Mouse (Mus musculus): ENCODE measurements at regions not wholly inside any gene's neighbourhood (a gene's known extent, or its start where the extent isn't known, plus 50 kb on each side); places are given as distances from the start of the nearest gene placed in this dataset.

- 76% methylated on average over 7 of the region's 7 CpGs for WGBS
- no peak for ATAC-seq
- no peak overlapping the region for H3K27ac ChIP-seq (ENCODE audit: low read length)
Observed at GRCm38 (mm10) chr8:87237181-87237580, 235.2 kb downstream of the Cbln1 start.

GRCm38 (mm10) chr8:87236438-87236837 is 236.0 kb downstream of the Cbln1 start:
- no peak overlapping the region for H3K27ac ChIP-seq (ENCODE audit: low read length)
- H3K9me3 ChIP-seq (ENCODE audit: control insufficient read depth, low read length) = no peaks in the 10 kb centered on the region
- H3K9ac ChIP-seq (ENCODE audit: low read depth, low read length) = no peak overlapping the region
- no peak for ATAC-seq
- H3K4me1 ChIP-seq (ENCODE audit: control insufficient read depth, insufficient read depth, low read length) = 0 out of 2 replicates have a peak, but pooled peaks cover 5% of the 10 kb centered on the region
- no peak overlapping the region for H3K4me3 ChIP-seq (ENCODE audit: low read length)
- 77% methylated on average over 11 of the region's 11 CpGs for WGBS
- no peaks in the 10 kb centered on the region for H3K36me3 ChIP-seq (ENCODE audit: control insufficient read depth, insufficient read depth, low read length)
- no peaks in the 10 kb centered on the region for H3K27me3 ChIP-seq (replicated peaks; ENCODE audit: control insufficient read depth, insufficient read depth, low read length)
- no peak overlapping the region for H3K4me2 ChIP-seq (ENCODE audit: low read depth, low read length)

More at GRCm38 (mm10) chr8:87237181-87237580, 235.2 kb downstream of the Cbln1 start:
- Histone ChIP-seq H3K4me1 (ENCODE audit: control insufficient read depth, insufficient read depth, low read length) (0 out of 2 replicates have a peak, but pooled peaks cover 5% of the 10 kb centered on the region), H3K9ac (ENCODE audit: low read depth, low read length) (no peak overlapping the region), H3K4me2 (ENCODE audit: low read depth, low read length) (no peak overlapping the region), H3K27me3 (replicated peaks; ENCODE audit: control insufficient read depth, insufficient read depth, low read length) (no peaks in the 10 kb centered on the region), H3K36me3 (ENCODE audit: control insufficient read depth, insufficient read depth, low read length) (no peaks in the 10 kb centered on the region), H3K4me3 (ENCODE audit: low read length) (no peak overlapping the region), H3K9me3 (ENCODE audit: control insufficient read depth, low read length) (no peaks in the 10 kb centered on the region)

GRCm38 (mm10) chr8:87235341-87236075 is 236.9 kb downstream of the Cbln1 start:
- peak overlapping the region; percentile 49 for H3K4me2 ChIP-seq (ENCODE audit: low read depth, low read length)
- H3K27me3 ChIP-seq (replicated peaks; ENCODE audit: control insufficient read depth, insufficient read depth, low read length) = no peaks in the 10 kb centered on the region
- peak overlapping the region; percentile 30 for H3K4me3 ChIP-seq (ENCODE audit: low read length)
- H3K4me1 ChIP-seq (ENCODE audit: control insufficient read depth, insufficient read depth, low read length) = 0 out of 2 replicates have a peak, but pooled peaks cover 5% of the 10 kb centered on the region
- no peaks in the 10 kb centered on the region for H3K9me3 ChIP-seq (ENCODE audit: control insufficient read depth, low read length)
- no peak overlapping the region for H3K27ac ChIP-seq (ENCODE audit: low read length)
- WGBS = 33% methylated on average over 18 of the region's 18 CpGs
- H3K9ac ChIP-seq (ENCODE audit: low read depth, low read length) = 0 out of 2 replicates have a peak overlapping the region, but pooled peaks have one; percentile 31
- no peaks in the 10 kb centered on the region for H3K36me3 ChIP-seq (ENCODE audit: control insufficient read depth, insufficient read depth, low read length)
- no peak for ATAC-seq

GRCm38 (mm10) chr8:87234336-87234735 is 238.1 kb downstream of the Cbln1 start:
- Histone ChIP-seq H3K36me3 (ENCODE audit: control insufficient read depth, insufficient read depth, low read length) (no peaks in the 10 kb centered on the region), H3K27me3 (replicated peaks; ENCODE audit: control insufficient read depth, insufficient read depth, low read length) (no peaks in the 10 kb centered on the region), H3K4me1 (ENCODE audit: control insufficient read depth, insufficient read depth, low read length) (0 out of 2 replicates have a peak, but pooled peaks cover 5% of the 10 kb centered on the region), H3K9ac (ENCODE audit: low read depth, low read length) (no peak overlapping the region), H3K4me2 (ENCODE audit: low read depth, low read length) (no peak overlapping the region), H3K9me3 (ENCODE audit: control insufficient read depth, low read length) (no peaks in the 10 kb centered on the region), H3K4me3 (ENCODE audit: low read length) (no peak overlapping the region), H3K27ac (ENCODE audit: low read length) (no peak overlapping the region)
- no peak for ATAC-seq
- 82% methylated on average over 5 of the region's 5 CpGs for WGBS

GRCm38 (mm10) chr8:87233805-87234331 is 238.5 kb downstream of the Cbln1 start:
- Histone ChIP-seq H3K4me2 (ENCODE audit: low read depth, low read length) (no peak overlapping the region), H3K4me1 (ENCODE audit: control insufficient read depth, insufficient read depth, low read length) (0 out of 2 replicates have a peak, but pooled peaks cover 5% of the 10 kb centered on the region), H3K27ac (ENCODE audit: low read length) (no peak overlapping the region), H3K27me3 (replicated peaks; ENCODE audit: control insufficient read depth, insufficient read depth, low read length) (no peaks in the 10 kb centered on the region), H3K9ac (ENCODE audit: low read depth, low read length) (no peak overlapping the region), H3K4me3 (ENCODE audit: low read length) (no peak overlapping the region), H3K9me3 (ENCODE audit: control insufficient read depth, low read length) (no peaks in the 10 kb centered on the region), H3K36me3 (ENCODE audit: control insufficient read depth, insufficient read depth, low read length) (no peaks in the 10 kb centered on the region)
- WGBS = 47% methylated on average over 10 of the region's 10 CpGs
- 0 out of 2 replicates have a peak, but pooled peaks have one; percentile 28 for ATAC-seq

- no peak overlapping the region for H3K9ac ChIP-seq (ENCODE audit: low read depth, low read length)
- H3K27ac ChIP-seq (ENCODE audit: low read length) = no peak overlapping the region
- no peaks in the 10 kb centered on the region for H3K36me3 ChIP-seq (ENCODE audit: control insufficient read depth, insufficient read depth, low read length)
- H3K4me2 ChIP-seq (ENCODE audit: low read depth, low read length) = no peak overlapping the region
- H3K27me3 ChIP-seq (replicated peaks; ENCODE audit: control insufficient read depth, insufficient read depth, low read length) = no peaks in the 10 kb centered on the region
- no peak for ATAC-seq
- H3K4me1 ChIP-seq (ENCODE audit: control insufficient read depth, insufficient read depth, low read length) = 0 out of 2 replicates have a peak, but pooled peaks cover 5% of the 10 kb centered on the region
- H3K4me3 ChIP-seq (ENCODE audit: low read length) = no peak overlapping the region
- no peaks in the 10 kb centered on the region for H3K9me3 ChIP-seq (ENCODE audit: control insufficient read depth, low read length)
- 31% methylated on average over 4 of the region's 4 CpGs for WGBS
Observed at GRCm38 (mm10) chr8:87231762-87232161, 240.6 kb downstream of the Cbln1 start.

GRCm38 (mm10) chr8:87230096-87230495 is 242.3 kb downstream of the Cbln1 start:
- no peak overlapping the region for H3K27ac ChIP-seq (ENCODE audit: low read length)
- no peaks in the 10 kb centered on the region for H3K36me3 ChIP-seq (ENCODE audit: control insufficient read depth, insufficient read depth, low read length)
- H3K4me3 ChIP-seq (ENCODE audit: low read length) = no peak overlapping the region
- H3K9ac ChIP-seq (ENCODE audit: low read depth, low read length) = no peak overlapping the region
- H3K27me3 ChIP-seq (replicated peaks; ENCODE audit: control insufficient read depth, insufficient read depth, low read length) = no peaks in the 10 kb centered on the region
- H3K4me1 ChIP-seq (ENCODE audit: control insufficient read depth, insufficient read depth, low read length) = no peaks in the 10 kb centered on the region
- H3K9me3 ChIP-seq (ENCODE audit: control insufficient read depth, low read length) = no peaks in the 10 kb centered on the region
- WGBS = 86% methylated on average over 4 of the region's 4 CpGs
- ATAC-seq = no peak
- H3K4me2 ChIP-seq (ENCODE audit: low read depth, low read length) = no peak overlapping the region

GRCm38 (mm10) chr8:87229182-87229581 is 243.2 kb downstream of the Cbln1 start:
- no peaks in the 10 kb centered on the region for H3K36me3 ChIP-seq (ENCODE audit: control insufficient read depth, insufficient read depth, low read length)
- no peaks in the 10 kb centered on the region for H3K27me3 ChIP-seq (replicated peaks; ENCODE audit: control insufficient read depth, insufficient read depth, low read length)
- no peaks in the 10 kb centered on the region for H3K9me3 ChIP-seq (ENCODE audit: control insufficient read depth, low read length)
- no peak for ATAC-seq
- H3K4me3 ChIP-seq (ENCODE audit: low read length) = no peak overlapping the region
- no peak overlapping the region for H3K9ac ChIP-seq (ENCODE audit: low read depth, low read length)
- no peak overlapping the region for H3K27ac ChIP-seq (ENCODE audit: low read length)
- no peaks in the 10 kb centered on the region for H3K4me1 ChIP-seq (ENCODE audit: control insufficient read depth, insufficient read depth, low read length)
- WGBS = 96% methylated on average over 6 of the region's 6 CpGs
- H3K4me2 ChIP-seq (ENCODE audit: low read depth, low read length) = no peak overlapping the region

GRCm38 (mm10) chr8:87228777-87229176 is 243.6 kb downstream of the Cbln1 start:
- Histone ChIP-seq H3K27me3 (replicated peaks; ENCODE audit: control insufficient read depth, insufficient read depth, low read length) (no peaks in the 10 kb centered on the region), H3K36me3 (ENCODE audit: control insufficient read depth, insufficient read depth, low read length) (no peaks in the 10 kb centered on the region), H3K9ac (ENCODE audit: low read depth, low read length) (no peak overlapping the region), H3K4me2 (ENCODE audit: low read depth, low read length) (no peak overlapping the region), H3K27ac (ENCODE audit: low read length) (no peak overlapping the region), H3K9me3 (ENCODE audit: control insufficient read depth, low read length) (no peaks in the 10 kb centered on the region), H3K4me3 (ENCODE audit: low read length) (no peak overlapping the region), H3K4me1 (ENCODE audit: control insufficient read depth, insufficient read depth, low read length) (no peaks in the 10 kb centered on the region)
- 87% methylated on average over 6 of the region's 6 CpGs for whole genome bisulfite sequencing
- no peak for ATAC-seq

Measured in intestine, embryonic 16.5 days (tissue).